Mouse (Mus musculus): ENCODE measurements around the gene Banp. TPM values are rescaled to one million over a fixed set of nuclear protein-coding genes. Genes with fewer than 3 reads are reported as not detected.

The Banp gene
- total RNA-seq, 1 experiment, result 53.8 TPM

DNA sequence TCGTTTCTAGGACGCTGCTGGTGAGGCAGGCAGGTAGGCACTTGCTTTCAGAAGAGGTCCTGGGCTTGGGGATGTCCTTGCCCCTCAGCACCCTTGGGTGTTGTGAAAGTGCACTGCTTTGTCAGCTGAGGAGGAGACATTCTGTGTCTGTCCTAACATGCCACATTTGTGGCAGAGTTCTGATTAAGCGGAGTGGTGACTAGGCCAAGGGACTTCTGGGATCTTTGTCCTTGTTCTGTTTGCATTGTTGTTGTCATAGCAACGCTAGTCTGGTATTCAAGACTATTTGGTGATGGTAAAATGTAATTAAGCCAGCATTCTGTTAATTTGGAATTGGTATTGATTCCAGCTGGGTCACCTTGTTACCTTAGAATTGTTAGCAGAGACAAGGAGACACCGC is 54.6 kb downstream of the Banp start:
- peaks cover 59% of the 10 kb centered on the region for H3K36me3 ChIP-seq (ENCODE audit: control insufficient read depth, insufficient read depth, low read length, poor library complexity, severe bottlenecking)
- no peak overlapping the region for H3K4me3 ChIP-seq (ENCODE audit: insufficient read depth in 1 of 2, low read depth in 1 of 2, low read length in 2 of 2, poor library complexity in 1 of 2, severe bottlenecking in 1 of 2)
- no peaks in the 10 kb centered on the region for H3K4me1 ChIP-seq (ENCODE audit: control insufficient read depth in 2 of 2, insufficient read depth in 2 of 2, low read length in 2 of 2, poor library complexity in 1 of 2)
- in situ Hi-C loops (cut with MboI; ENCODE audit: low sequenced_read_pairs in 2 of 2, unreplicated experiment in 2 of 2), result no loop called here
- TF ChIP-seq ZNF384 (IDR thresholded peaks at IDR 0.05; ENCODE audit: low read depth, low read length) (no peak), ZC3H11A (IDR thresholded peaks at IDR 0.05; ENCODE audit: borderline replicate concordance, low read depth, low read length) (no peak)
- no peak for DNase-seq (ENCODE audit: low read depth, low spot score)
- H3K27ac ChIP-seq (ENCODE audit: insufficient read depth, low read depth, low read length, poor library complexity, severe bottlenecking), result no peak overlapping the region; the same call in 1 of the 2 replicates
- H3K9ac ChIP-seq (ENCODE audit: insufficient read depth, low read depth, low read length, poor library complexity, severe bottlenecking), result no peak overlapping the region
- H3K9me3 ChIP-seq (ENCODE audit: control insufficient read depth, insufficient read depth, low read depth, low read length), result no peaks in the 10 kb centered on the region

DNA sequence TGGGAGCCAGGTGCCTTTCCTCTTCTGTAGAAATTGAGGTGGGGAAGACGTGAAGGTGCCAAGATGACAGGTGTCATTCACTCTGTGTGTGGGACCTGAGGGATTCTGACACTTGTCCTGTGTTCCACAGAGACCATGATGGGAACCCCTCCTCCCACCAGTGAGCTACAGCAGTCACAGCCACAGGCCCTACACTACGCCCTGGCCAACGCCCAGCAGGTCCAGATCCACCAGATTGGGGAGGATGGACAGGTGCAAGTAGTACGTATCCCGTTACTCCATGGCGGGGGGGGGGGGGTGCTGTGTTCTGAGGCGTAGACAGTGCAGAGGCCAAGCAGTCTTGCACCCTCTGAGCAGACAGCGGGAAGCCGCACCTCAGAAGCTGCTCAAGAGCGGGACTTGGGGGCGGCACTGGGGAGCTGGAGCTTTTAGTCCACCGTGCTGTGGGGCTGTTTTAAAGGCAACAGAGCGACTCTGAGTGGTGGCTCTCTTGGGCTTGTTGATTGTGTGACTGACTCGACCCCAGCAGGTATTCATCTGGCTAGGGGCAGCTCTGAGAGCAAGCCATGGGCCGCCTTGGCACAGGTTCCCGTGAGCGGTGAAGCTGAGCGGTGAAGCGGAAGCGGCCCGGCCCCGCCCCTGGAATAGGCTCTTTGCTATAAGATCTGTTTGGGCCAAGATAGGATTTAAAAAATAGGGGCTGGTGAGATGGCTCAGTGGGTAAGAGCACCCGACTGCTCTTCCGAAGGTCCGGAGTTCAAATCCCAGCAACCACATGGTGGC is 56.1 kb downstream of the Banp start:
- no peak for DNase-seq (ENCODE audit: low read depth, low spot score)
- in situ Hi-C loops (cut with MboI; ENCODE audit: low sequenced_read_pairs in 2 of 2, unreplicated experiment in 2 of 2), result no loop called here
- TF ChIP-seq HCFC1 (IDR thresholded peaks at IDR 0.05; ENCODE audit: borderline replicate concordance, insufficient read depth, low read length) (no peak), ZC3H11A (IDR thresholded peaks at IDR 0.05; ENCODE audit: borderline replicate concordance, low read depth, low read length) (no peak), CHD2 (IDR thresholded peaks at IDR 0.05; ENCODE audit: low read depth, low read length) (no peak), ZNF384 (IDR thresholded peaks at IDR 0.05; ENCODE audit: low read depth, low read length) (no peak), MAFK (IDR thresholded peaks at IDR 0.05; ENCODE audit: insufficient read depth, low read depth, low read length) (no peak)
- Histone ChIP-seq H3K27ac (ENCODE audit: insufficient read depth, low read depth, low read length, poor library complexity, severe bottlenecking) (no peak overlapping the region), H3K4me1 (ENCODE audit: control insufficient read depth in 2 of 2, insufficient read depth in 2 of 2, low read length in 2 of 2, poor library complexity in 1 of 2) (no peaks in the 10 kb centered on the region), H3K36me3 (ENCODE audit: control insufficient read depth, insufficient read depth, low read length, poor library complexity, severe bottlenecking) (peaks cover 57% of the 10 kb centered on the region), H3K9ac (ENCODE audit: insufficient read depth, low read depth, low read length, poor library complexity, severe bottlenecking) (no peak overlapping the region), H3K4me3 (ENCODE audit: insufficient read depth in 1 of 2, low read depth in 1 of 2, low read length in 2 of 2, poor library complexity in 1 of 2, severe bottlenecking in 1 of 2) (no peak overlapping the region), H3K9me3 (ENCODE audit: control insufficient read depth, insufficient read depth, low read depth, low read length) (no peaks in the 10 kb centered on the region)

DNA sequence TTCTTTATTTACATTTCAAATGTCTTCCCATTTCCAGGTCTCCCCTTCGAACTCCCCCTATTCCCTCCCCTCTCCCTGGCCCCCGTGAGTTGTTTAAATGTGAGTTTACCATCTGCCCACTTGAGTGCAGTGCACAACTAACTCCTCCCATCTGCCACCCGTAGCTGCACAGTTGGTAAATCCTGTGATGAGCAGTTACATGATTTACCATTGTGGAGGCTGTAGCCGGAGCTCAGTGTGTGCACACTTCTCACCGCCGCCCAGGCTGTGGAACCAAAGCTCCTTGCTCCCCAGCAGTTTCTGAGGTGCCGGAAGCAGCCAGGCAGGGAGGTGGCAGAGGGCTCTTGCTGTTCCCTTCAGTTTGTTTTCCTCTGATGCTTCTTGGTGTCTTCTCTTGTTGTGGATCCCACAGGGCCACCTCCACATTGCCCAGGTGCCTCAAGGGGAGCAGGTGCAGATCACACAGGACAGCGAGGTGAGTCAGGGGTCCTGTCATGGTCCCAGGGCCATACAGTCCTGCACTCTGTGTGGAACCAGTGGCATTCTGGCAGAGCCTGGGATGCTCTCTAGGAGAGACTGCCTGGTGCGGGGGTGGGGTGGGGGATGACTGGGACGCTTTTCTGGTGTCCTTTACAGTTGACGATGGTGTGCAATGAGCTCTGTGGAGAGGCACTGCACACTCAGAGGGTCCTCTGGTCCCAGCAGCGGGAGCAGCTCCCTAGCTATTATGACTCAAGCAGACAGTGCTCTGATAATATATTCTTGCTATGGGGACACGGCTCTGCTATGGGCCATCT is 57.3 kb downstream of the Banp start:
- no peak overlapping the region for H3K4me3 ChIP-seq (ENCODE audit: insufficient read depth in 1 of 2, low read depth in 1 of 2, low read length in 2 of 2, poor library complexity in 1 of 2, severe bottlenecking in 1 of 2)
- in situ Hi-C loops (cut with MboI; ENCODE audit: low sequenced_read_pairs in 2 of 2, unreplicated experiment in 2 of 2), result no loop called here
- no peak for DNase-seq (ENCODE audit: low read depth, low spot score)
- H3K4me1 ChIP-seq (ENCODE audit: control insufficient read depth in 2 of 2, insufficient read depth in 2 of 2, low read length in 2 of 2, poor library complexity in 1 of 2), result no peaks in the 10 kb centered on the region
- H3K27ac ChIP-seq (ENCODE audit: insufficient read depth, low read depth, low read length, poor library complexity, severe bottlenecking), result no peak overlapping the region
- no peak for TF ChIP-seq ZNF384 (IDR thresholded peaks at IDR 0.05; ENCODE audit: low read depth, low read length)
- TF ChIP-seq ZC3H11A (IDR thresholded peaks at IDR 0.05; ENCODE audit: borderline replicate concordance, low read depth, low read length), result no peak
- TF ChIP-seq CHD2 (IDR thresholded peaks at IDR 0.05; ENCODE audit: low read depth, low read length), result no peak
- no peak for TF ChIP-seq HCFC1 (IDR thresholded peaks at IDR 0.05; ENCODE audit: borderline replicate concordance, insufficient read depth, low read length)
- no peak for TF ChIP-seq MAFK (IDR thresholded peaks at IDR 0.05; ENCODE audit: insufficient read depth, low read depth, low read length)
- no peaks in the 10 kb centered on the region for H3K9me3 ChIP-seq (ENCODE audit: control insufficient read depth, insufficient read depth, low read depth, low read length)
- no peak overlapping the region for H3K9ac ChIP-seq (ENCODE audit: insufficient read depth, low read depth, low read length, poor library complexity, severe bottlenecking)
- peaks cover 47% of the 10 kb centered on the region for H3K36me3 ChIP-seq (ENCODE audit: control insufficient read depth, insufficient read depth, low read length, poor library complexity, severe bottlenecking)

DNA sequence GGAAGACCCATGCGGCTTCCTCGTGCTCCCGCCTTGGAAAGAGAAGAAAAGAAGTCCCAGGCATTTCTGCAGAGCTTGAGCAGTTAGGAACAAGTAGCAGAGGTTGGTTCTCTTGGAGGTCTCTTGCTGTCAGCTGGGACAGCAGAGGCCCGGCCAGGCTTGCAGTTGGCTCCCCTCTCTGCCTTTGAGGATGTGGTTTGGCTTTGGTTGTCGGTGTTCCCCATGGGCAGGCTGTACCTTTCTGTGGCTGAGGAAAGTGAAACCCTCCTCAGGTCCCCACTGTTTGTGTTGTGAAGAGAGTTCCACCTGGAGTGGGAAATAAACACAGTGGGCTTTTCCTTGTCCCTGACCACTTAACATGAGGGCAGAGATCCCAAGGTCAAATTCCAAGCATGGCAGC is 58.8 kb downstream of the Banp start:
- in situ Hi-C loops (cut with MboI; ENCODE audit: low sequenced_read_pairs in 2 of 2, unreplicated experiment in 2 of 2), result no loop called here
- no peak overlapping the region for H3K27ac ChIP-seq (ENCODE audit: insufficient read depth, low read depth, low read length, poor library complexity, severe bottlenecking)
- no peak overlapping the region for H3K9ac ChIP-seq (ENCODE audit: insufficient read depth, low read depth, low read length, poor library complexity, severe bottlenecking)
- H3K4me3 ChIP-seq (ENCODE audit: insufficient read depth in 1 of 2, low read depth in 1 of 2, low read length in 2 of 2, poor library complexity in 1 of 2, severe bottlenecking in 1 of 2), result no peak overlapping the region
- TF ChIP-seq HCFC1 (IDR thresholded peaks at IDR 0.05; ENCODE audit: borderline replicate concordance, insufficient read depth, low read length), result no peak
- TF ChIP-seq ZC3H11A (IDR thresholded peaks at IDR 0.05; ENCODE audit: borderline replicate concordance, low read depth, low read length), result no peak
- TF ChIP-seq CHD2 (IDR thresholded peaks at IDR 0.05; ENCODE audit: low read depth, low read length), result no peak
- TF ChIP-seq ZNF384 (IDR thresholded peaks at IDR 0.05; ENCODE audit: low read depth, low read length), result no peak
- TF ChIP-seq MAFK (IDR thresholded peaks at IDR 0.05; ENCODE audit: insufficient read depth, low read depth, low read length), result no peak
- no peak for DNase-seq (ENCODE audit: low read depth, low spot score)
- H3K4me1 ChIP-seq (ENCODE audit: control insufficient read depth in 2 of 2, insufficient read depth in 2 of 2, low read length in 2 of 2, poor library complexity in 1 of 2), result no peaks in the 10 kb centered on the region
- H3K9me3 ChIP-seq (ENCODE audit: control insufficient read depth, insufficient read depth, low read depth, low read length), result no peaks in the 10 kb centered on the region
- peaks cover 39% of the 10 kb centered on the region for H3K36me3 ChIP-seq (ENCODE audit: control insufficient read depth, insufficient read depth, low read length, poor library complexity, severe bottlenecking)
